Mouse (Mus musculus) embryonic facial prominence, embryonic 11.5 days (tissue): ENCODE measurements at regions not wholly inside any gene's neighbourhood (a gene's known extent, or its start where the extent isn't known, plus 50 kb on each side); places are given as distances from the start of the nearest gene placed in this dataset.
A peak's percentile ranks its signal among the peaks of the same experiment; 100 is the strongest.

Experiments
- ATAC-seq: fragments of 200-750 bp; cut with Nextera tagmentation; replicated peaks from 2 replicates; pipeline ENCODE4 v1.8.0; 2017; ENCODE audit warnings: low read depth; ENCODE audit not compliant: insufficient number of reproducible peaks, low FRiP score, low TSS enrichment
- DNase-seq: peaks from one replicate; pipeline ENCODE4 v3.0.0-alpha.2; 2015; ENCODE audit warnings: low spot score
- H3K27ac ChIP-seq: fragments of 300-500 bp; sonication (generic); replicated peaks from 2 replicates; pipeline ENCODE4 v1.5.1; 2014; ENCODE audit warnings: mild to moderate bottlenecking, low read depth, low read length, control low read depth
- H3K27me3 ChIP-seq: fragments of 300-500 bp; sonication (generic); 2 replicates; pipeline ENCODE4 v1.6.1; 2014; ENCODE audit warnings: mild to moderate bottlenecking, low read length, moderate library complexity, mixed read lengths; ENCODE audit not compliant: control insufficient read depth, insufficient read depth
- H3K36me3 ChIP-seq: fragments of 300-500 bp; sonication (generic); replicated peaks from 2 replicates; pipeline ENCODE4 v1.6.1; 2014; ENCODE audit warnings: low read depth, mild to moderate bottlenecking, low read length, moderate library complexity, mixed read lengths; ENCODE audit not compliant: control insufficient read depth, insufficient read depth
- H3K4me1 ChIP-seq: fragments of 300-500 bp; sonication (generic); 2 replicates; pipeline ENCODE4 v1.6.1; 2014; ENCODE audit warnings: low read length, mixed read lengths; ENCODE audit not compliant: control insufficient read depth, insufficient read depth
- H3K4me2 ChIP-seq: fragments of 300-500 bp; sonication (generic); 2 replicates; pipeline ENCODE4 v1.6.1; 2014; ENCODE audit warnings: low read depth, mild to moderate bottlenecking, control low read depth, low read length, moderate library complexity
- H3K4me3 ChIP-seq: fragments of 300-500 bp; sonication (generic); 2 replicates; pipeline ENCODE4 v1.5.1; 2014; ENCODE audit warnings: low read depth, low read length, control low read depth
- H3K9ac ChIP-seq: fragments of 300-500 bp; sonication (generic); replicated peaks from 2 replicates; pipeline ENCODE4 v1.6.1; 2014; ENCODE audit warnings: mild to moderate bottlenecking, control low read depth, low read length
- H3K9me3 ChIP-seq: fragments of 300-500 bp; sonication (generic); replicated peaks from 2 replicates; pipeline ENCODE4 v1.6.1; 2016; ENCODE audit warnings: mild to moderate bottlenecking, low read length, inconsistent platforms, mixed read lengths; ENCODE audit not compliant: control insufficient read depth
- WGBS: fragments of 180-500 bp; shearing (Covaris S2); extraction: QIAGEN DNeasy Blood & Tissue Kit; methylation state at CpG from one replicate; pipeline ENCODE4 v1.1.7; 2014; 5-methylcytosine and 5-hydroxymethylcytosine counted together

- H3K36me3 ChIP-seq, result no peaks in the 10 kb centered on the region
- no peaks in the 10 kb centered on the region for H3K4me1 ChIP-seq
- no peaks in the 10 kb centered on the region for H3K9me3 ChIP-seq
- H3K27ac ChIP-seq, result no peak overlapping the region
- H3K4me3 ChIP-seq, result no peak overlapping the region
- H3K9ac ChIP-seq, result no peak overlapping the region
- no peak overlapping the region for H3K4me2 ChIP-seq
- H3K27me3 ChIP-seq, result no peaks in the 10 kb centered on the region
- ATAC-seq (no peak), DNase-seq (peak; percentile 45)
- 32% methylated on average over 5 of the region's 5 CpGs for WGBS
Observed at GRCm38 (mm10) chr4:8943080-8943479, 704.2 kb upstream of the Car8 start.

- Histone ChIP-seq H3K9me3 (no peaks in the 10 kb centered on the region), H3K9ac (no peak overlapping the region), H3K27me3 (no peaks in the 10 kb centered on the region), H3K27ac (no peak overlapping the region), H3K4me3 (no peak overlapping the region), H3K4me2 (no peak overlapping the region), H3K4me1 (no peaks in the 10 kb centered on the region), H3K36me3 (no peaks in the 10 kb centered on the region)
- no peak for DNase-seq
- ATAC-seq, result no peak; the same call in 1 of the 2 replicates
- 64% methylated on average over 6 of the region's 6 CpGs for WGBS
Observed at GRCm38 (mm10) chr4:8938948-8939411, 700.1 kb upstream of the Car8 start.

- Histone ChIP-seq H3K27ac (no peak overlapping the region), H3K9ac (no peak overlapping the region), H3K27me3 (no peaks in the 10 kb centered on the region), H3K36me3 (no peaks in the 10 kb centered on the region), H3K9me3 (no peaks in the 10 kb centered on the region), H3K4me3 (no peak overlapping the region), H3K4me2 (no peak overlapping the region), H3K4me1 (no peaks in the 10 kb centered on the region)
- no peak for DNase-seq
- no peak for ATAC-seq
- 80% methylated on average over 2 of the region's 2 CpGs for WGBS
Observed at GRCm38 (mm10) chr4:8935899-8936298, 697.1 kb upstream of the Car8 start.

- Histone ChIP-seq H3K4me2 (no peak overlapping the region), H3K27ac (no peak overlapping the region), H3K9ac (no peak overlapping the region), H3K9me3 (no peaks in the 10 kb centered on the region), H3K27me3 (no peaks in the 10 kb centered on the region), H3K4me3 (no peak overlapping the region), H3K36me3 (no peaks in the 10 kb centered on the region), H3K4me1 (no peaks in the 10 kb centered on the region)
- 76% methylated on average over 1 of the region's 1 CpGs for WGBS
- DNase-seq (no peak), ATAC-seq (no peak)
Observed at GRCm38 (mm10) chr4:8934541-8934940, 695.7 kb upstream of the Car8 start.

- Histone ChIP-seq H3K9ac (no peak overlapping the region), H3K9me3 (no peaks in the 10 kb centered on the region), H3K4me2 (no peak overlapping the region), H3K4me3 (no peak overlapping the region), H3K36me3 (no peaks in the 10 kb centered on the region), H3K4me1 (no peaks in the 10 kb centered on the region), H3K27me3 (no peaks in the 10 kb centered on the region), H3K27ac (no peak overlapping the region)
- 74% methylated on average over 4 of the region's 4 CpGs for WGBS
- ATAC-seq, result no peak
- DNase-seq, result no peak
Observed at GRCm38 (mm10) chr4:8929346-8929745, 690.5 kb upstream of the Car8 start.

- H3K4me3 ChIP-seq, result no peak overlapping the region
- ATAC-seq (no peak), DNase-seq (no peak)
- H3K27me3 ChIP-seq, result no peaks in the 10 kb centered on the region
- no peaks in the 10 kb centered on the region for H3K36me3 ChIP-seq
- H3K27ac ChIP-seq, result no peak overlapping the region
- H3K4me2 ChIP-seq, result no peak overlapping the region
- H3K4me1 ChIP-seq, result no peaks in the 10 kb centered on the region
- H3K9ac ChIP-seq, result no peak overlapping the region
- no peaks in the 10 kb centered on the region for H3K9me3 ChIP-seq
- WGBS, result 74% methylated on average over 17 of the region's 17 CpGs
Observed at GRCm38 (mm10) chr4:8928551-8929305, 689.9 kb upstream of the Car8 start.

- DNase-seq (no peak), ATAC-seq (no peak)
- H3K9me3 ChIP-seq, result no peaks in the 10 kb centered on the region
- no peak overlapping the region for H3K27ac ChIP-seq
- H3K9ac ChIP-seq, result no peak overlapping the region
- H3K36me3 ChIP-seq, result no peaks in the 10 kb centered on the region
- H3K4me1 ChIP-seq, result no peaks in the 10 kb centered on the region
- no peaks in the 10 kb centered on the region for H3K27me3 ChIP-seq
- WGBS, result 30% methylated on average over 8 of the region's 8 CpGs
- no peak overlapping the region for H3K4me2 ChIP-seq
- no peak overlapping the region for H3K4me3 ChIP-seq
Observed at GRCm38 (mm10) chr4:8927276-8927906, 688.5 kb upstream of the Car8 start.

GRCm38 (mm10) chr4:8926642-8927275 lies 687.9 kb upstream of the Car8 start:
- DNase-seq, result no peak
- WGBS, result 38% methylated on average over 9 of the region's 9 CpGs
- H3K4me1 ChIP-seq, result peaks cover under 1% of the 10 kb centered on the region; the same call in 1 of the 2 replicates

More at GRCm38 (mm10) chr4:8926642-8927275, 687.9 kb upstream of the Car8 start:
- Histone ChIP-seq H3K27me3 (no peaks in the 10 kb centered on the region), H3K36me3 (no peaks in the 10 kb centered on the region), H3K27ac (no peak overlapping the region), H3K4me2 (no peak overlapping the region), H3K4me3 (no peak overlapping the region), H3K9me3 (no peaks in the 10 kb centered on the region), H3K9ac (no peak overlapping the region)
- ATAC-seq, result no peak
